Mouse (Mus musculus) B cell, adult 2 months (primary cell): Measurements from ENCODE around the gene Lenep.
A peak's percentile ranks its signal among the peaks of the same experiment; 100 is the strongest.

Experiments
- DNase-seq, 2 experiments: peaks; one replicate each; pipeline ENCODE4 v3.0.0; 2022

Lenep gene

GRCm38 (mm10) chr3:89390699-89391662, 11.6 kb downstream of the Lenep start:
- DNase-seq, result peak; percentile 37 to 40

GRCm38 (mm10) chr3:89390111-89390515, 12.5 kb downstream of the Lenep start:
- DNase-seq, result peak; percentile 26 to 32

- DNase-seq, result peak; percentile 69 to 70
Observed at GRCm38 (mm10) chr3:89388901-89389740, 13.5 kb downstream of the Lenep start.

GRCm38 (mm10) chr3:89388134-89388881, 14.3 kb downstream of the Lenep start:
- DNase-seq, result no peak

- DNase-seq, result no peak
Observed at GRCm38 (mm10) chr3:89387632-89388031, 15.0 kb downstream of the Lenep start.

- no peak for DNase-seq
Observed at GRCm38 (mm10) chr3:89386438-89387420, 15.9 kb downstream of the Lenep start.

GRCm38 (mm10) chr3:89385451-89385850, 17.1 kb downstream of the Lenep start:
- no peak for DNase-seq

- no peak for DNase-seq
Observed at GRCm38 (mm10) chr3:89384331-89385076, 18.1 kb downstream of the Lenep start.

- no peak for DNase-seq
Observed at GRCm38 (mm10) chr3:89383651-89384255, 18.8 kb downstream of the Lenep start.

- no peak for DNase-seq
Observed at GRCm38 (mm10) chr3:89382950-89383349, 19.6 kb downstream of the Lenep start.

- DNase-seq, result no peak
Observed at GRCm38 (mm10) chr3:89382033-89382882, 20.3 kb downstream of the Lenep start.

- no peak for DNase-seq
Observed at GRCm38 (mm10) chr3:89381233-89381632, 21.4 kb downstream of the Lenep start.

GRCm38 (mm10) chr3:89380711-89381110, 21.9 kb downstream of the Lenep start:
- no peak for DNase-seq

GRCm38 (mm10) chr3:89380291-89380690, 22.3 kb downstream of the Lenep start:
- no peak for DNase-seq

GRCm38 (mm10) chr3:89379388-89380131, 23.0 kb downstream of the Lenep start:
- peak; percentile 36 to 38 for DNase-seq

- DNase-seq, result peak; percentile 81
Observed at GRCm38 (mm10) chr3:89378394-89379067, 24.1 kb downstream of the Lenep start.

- no peak for DNase-seq
Observed at GRCm38 (mm10) chr3:89377831-89378230, 24.8 kb downstream of the Lenep start.
